Mouse (Mus musculus) forebrain, embryonic 15.5 days (tissue): ENCODE measurements around the gene Cyfip1. TPM values are rescaled to one million over a fixed set of nuclear protein-coding genes. Genes with fewer than 3 reads are reported as not detected.
A peak's percentile ranks its signal among the peaks of the same experiment; 100 is the strongest.

Experiments
- ATAC-seq: fragments of 200-750 bp; cut with Nextera tagmentation; replicated peaks from 2 replicates; pipeline ENCODE4 v1.8.0; 2017; ENCODE audit warnings: mild to moderate bottlenecking, moderate TSS enrichment, moderate library complexity
- H3K27ac ChIP-seq: fragments of 300-500 bp; sonication (generic); replicated peaks from 2 replicates; pipeline ENCODE4 v1.5.1; 2015; ENCODE audit warnings: mild to moderate bottlenecking, inconsistent platforms
- H3K27me3 ChIP-seq: fragments of 300-500 bp; sonication (generic); 2 replicates; pipeline ENCODE4 v1.6.1; 2015; ENCODE audit warnings: inconsistent platforms
- H3K36me3 ChIP-seq: fragments of 300-500 bp; sonication (generic); 2 replicates; pipeline ENCODE4 v1.6.1; 2015; ENCODE audit warnings: mild to moderate bottlenecking, inconsistent platforms
- H3K4me1 ChIP-seq: fragments of 300-500 bp; sonication (generic); 2 replicates; pipeline ENCODE4 v1.6.1; 2015; ENCODE audit warnings: inconsistent platforms
- H3K4me2 ChIP-seq: fragments of 300-500 bp; sonication (generic); replicated peaks from 2 replicates; pipeline ENCODE4 v1.6.1; 2015; ENCODE audit warnings: mild to moderate bottlenecking, inconsistent platforms
- H3K4me3 ChIP-seq: fragments of 300-500 bp; sonication (generic); 2 replicates; pipeline ENCODE4 v1.5.1; 2015; ENCODE audit warnings: mild to moderate bottlenecking, inconsistent platforms
- H3K9ac ChIP-seq: fragments of 300-500 bp; sonication (generic); replicated peaks from 2 replicates; pipeline ENCODE4 v1.6.1; 2015; ENCODE audit warnings: mild to moderate bottlenecking, inconsistent platforms
- H3K9me3 ChIP-seq: fragments of 300-500 bp; sonication (generic); 2 replicates; pipeline ENCODE4 v1.6.1; 2016; ENCODE audit warnings: inconsistent platforms
- WGBS: fragments of 180-500 bp; shearing (Covaris S2); methylation state at CpG from one replicate; pipeline ENCODE4 v1.1.7; 2015; ENCODE audit warnings: mixed read lengths; 5-methylcytosine and 5-hydroxymethylcytosine counted together
- polyA plus RNA-seq: library from polyadenylated mRNA; unstranded; fragments of >200 nt; fragmentation: Nextera tagmentation; extraction: Ambion mirVana; gene quantifications from 2 replicates; pipeline ENCODE4 v1.2.1, GENCODE M21; 2015

Gene Cyfip1
- polyA plus RNA-seq, 1 experiment from 2014 or later, result 65.3 TPM

- Histone ChIP-seq H3K36me3 (peaks cover 6% of the 10 kb centered on the region; the same call in 1 of the 2 replicates), H3K27ac (no peak overlapping the region), H3K9ac (no peak overlapping the region), H3K4me2 (no peak overlapping the region), H3K27me3 (no peaks in the 10 kb centered on the region), H3K9me3 (no peaks in the 10 kb centered on the region), H3K4me3 (no peak overlapping the region), H3K4me1 (peaks cover 13% of the 10 kb centered on the region)
- 98% methylated on average over 4 of the region's 4 CpGs for WGBS
- ATAC-seq, result no peak
These were observed 116.4 kb downstream of the Cyfip1 start for GRCm38 (mm10) chr7:55957916-55958315.

- Histone ChIP-seq H3K9ac (no peak overlapping the region), H3K4me2 (no peak overlapping the region), H3K36me3 (no peaks in the 10 kb centered on the region), H3K27ac (no peak overlapping the region), H3K27me3 (no peaks in the 10 kb centered on the region), H3K4me3 (no peak overlapping the region), H3K9me3 (no peaks in the 10 kb centered on the region), H3K4me1 (peaks cover 18% of the 10 kb centered on the region)
- no peak for ATAC-seq
- 98% methylated on average over 3 of the region's 3 CpGs for WGBS
These were observed 118.3 kb downstream of the Cyfip1 start for GRCm38 (mm10) chr7:55959801-55960200.

GRCm38 (mm10) chr7:55960506-55960905 is 119.0 kb downstream of the Cyfip1 start:
- no peak overlapping the region for H3K4me3 ChIP-seq
- H3K9me3 ChIP-seq, result no peaks in the 10 kb centered on the region
- no peak for ATAC-seq
- peaks cover 18% of the 10 kb centered on the region for H3K4me1 ChIP-seq
- no peak overlapping the region for H3K27ac ChIP-seq
- no peak overlapping the region for H3K9ac ChIP-seq
- WGBS, result 96% methylated on average over 1 of the region's 1 CpGs
- H3K27me3 ChIP-seq, result no peaks in the 10 kb centered on the region
- H3K36me3 ChIP-seq, result no peaks in the 10 kb centered on the region
- H3K4me2 ChIP-seq, result no peak overlapping the region

GRCm38 (mm10) chr7:55962004-55962908 is 120.7 kb downstream of the Cyfip1 start, which contains the start of gene Nipa2:
Gene Nipa2, minus strand, starts transcription at chr7:55962476.
- ATAC-seq, result peak; percentile 98
- WGBS, result under 1% methylated on average over 70 of the region's 70 CpGs
- no peaks in the 10 kb centered on the region for H3K36me3 ChIP-seq
- no peaks in the 10 kb centered on the region for H3K9me3 ChIP-seq
- H3K4me3 ChIP-seq, result peak within 1 kb of the TSS; percentile 88
- peak within 1 kb of the TSS; percentile 89 for H3K9ac ChIP-seq
- peak within 1 kb of the TSS; percentile 81 for H3K27ac ChIP-seq
- H3K27me3 ChIP-seq, result no peaks in the 10 kb centered on the region
- H3K4me2 ChIP-seq, result peak within 1 kb of the TSS; percentile 65
- peaks cover 18% of the 10 kb centered on the region for H3K4me1 ChIP-seq

GRCm38 (mm10) chr7:55966866-55967460 is 125.4 kb downstream of the Cyfip1 start:
- Histone ChIP-seq H3K36me3 (no peaks in the 10 kb centered on the region), H3K4me2 (no peak overlapping the region), H3K9me3 (no peaks in the 10 kb centered on the region), H3K27me3 (no peaks in the 10 kb centered on the region), H3K4me1 (peaks cover 7% of the 10 kb centered on the region), H3K9ac (no peak overlapping the region), H3K27ac (no peak overlapping the region), H3K4me3 (no peak overlapping the region)
- no peak for ATAC-seq
- 48% methylated on average over 3 of the region's 3 CpGs for WGBS

- Histone ChIP-seq H3K27ac (no peak overlapping the region), H3K27me3 (no peaks in the 10 kb centered on the region), H3K4me2 (no peak overlapping the region), H3K36me3 (no peaks in the 10 kb centered on the region), H3K4me3 (no peak overlapping the region), H3K9me3 (no peaks in the 10 kb centered on the region), H3K9ac (no peak overlapping the region), H3K4me1 (peaks cover under 1% of the 10 kb centered on the region)
- 59% methylated on average over 16 of the region's 16 CpGs for WGBS
- no peak for ATAC-seq
These were observed 126.8 kb downstream of the Cyfip1 start for GRCm38 (mm10) chr7:55968258-55968901.

- WGBS, result 74% methylated on average over 1 of the region's 1 CpGs
- no peak overlapping the region for H3K27ac ChIP-seq
- ATAC-seq, result no peak
- H3K4me2 ChIP-seq, result no peak overlapping the region
- no peaks in the 10 kb centered on the region for H3K27me3 ChIP-seq
- no peak overlapping the region for H3K9ac ChIP-seq
- H3K36me3 ChIP-seq, result no peaks in the 10 kb centered on the region
- H3K4me1 ChIP-seq, result no peaks in the 10 kb centered on the region
- H3K9me3 ChIP-seq, result no peaks in the 10 kb centered on the region
- H3K4me3 ChIP-seq, result no peak overlapping the region
These were observed 127.9 kb downstream of the Cyfip1 start for GRCm38 (mm10) chr7:55969415-55969814.

GRCm38 (mm10) chr7:55974429-55974828 is 132.9 kb downstream of the Cyfip1 start:
- no peak overlapping the region for H3K4me2 ChIP-seq
- H3K27me3 ChIP-seq, result no peaks in the 10 kb centered on the region
- H3K4me3 ChIP-seq, result no peak overlapping the region
- H3K27ac ChIP-seq, result no peak overlapping the region
- no peak overlapping the region for H3K9ac ChIP-seq
- peaks cover 11% of the 10 kb centered on the region for H3K36me3 ChIP-seq
- ATAC-seq, result no peak
- no peaks in the 10 kb centered on the region for H3K9me3 ChIP-seq
- 95% methylated on average over 2 of the region's 2 CpGs for WGBS
- H3K4me1 ChIP-seq, result no peaks in the 10 kb centered on the region

GRCm38 (mm10) chr7:55981511-55981910 is 140.0 kb downstream of the Cyfip1 start:
- H3K27ac ChIP-seq, result no peak overlapping the region
- peaks cover 30% of the 10 kb centered on the region; the same call in 1 of the 2 replicates for H3K36me3 ChIP-seq
- ATAC-seq, result no peak
- 93% methylated on average over 2 of the region's 2 CpGs for WGBS
- no peaks in the 10 kb centered on the region for H3K4me1 ChIP-seq
- no peaks in the 10 kb centered on the region for H3K9me3 ChIP-seq
- H3K27me3 ChIP-seq, result no peaks in the 10 kb centered on the region
- H3K4me3 ChIP-seq, result no peak overlapping the region
- H3K4me2 ChIP-seq, result no peak overlapping the region
- no peak overlapping the region for H3K9ac ChIP-seq

Other genes with a start within 250 kb of the Cyfip1 start
- 2.6 and 2.9 TPM in 2 replicates for gene Siglech, start 73.6 kb upstream of the Cyfip1 start, polyA plus RNA-seq
- gene Tubgcp5, start 47.6 kb upstream of the Cyfip1 start, polyA plus RNA-seq, result 39.2 and 42.2 TPM in 2 replicates
- gene Nipa2, start 120.7 kb downstream of the Cyfip1 start, polyA plus RNA-seq, result 41.0 and 42.3 TPM in 2 replicates
- gene Nipa1, start 178.2 kb downstream of the Cyfip1 start, polyA plus RNA-seq, result 23.3 and 24.0 TPM in 2 replicates
- gene Herc2, start 208.5 kb downstream of the Cyfip1 start, polyA plus RNA-seq, result 47.7 and 53.7 TPM in 2 replicates